Mouse (Mus musculus): ENCODE data around the gene Ercc5. TPM values are rescaled to one million over a fixed set of nuclear protein-coding genes. Genes with fewer than 3 reads are reported as not detected.

Ercc5 gene
- polyA plus RNA-seq, 1 experiment from 2014 or later: 24.1 TPM

- Histone ChIP-seq H3K36me3 (replicated peaks) (no peaks in the 10 kb centered on the region), H3K9me3 (no peaks in the 10 kb centered on the region), H3K27ac (no peak overlapping the region), H3K27me3 (ENCODE audit: poor library complexity, severe bottlenecking) (peaks cover 20% of the 10 kb centered on the region), H3K4me1 (peaks cover 8% of the 10 kb centered on the region; the same call in 1 of the 2 replicates), H3K4me3 (no peak overlapping the region)
- 92% methylated on average over 15 of the region's 15 CpGs for WGBS
- no peak for DNase-seq (ENCODE audit: extremely low spot score, low spot score)
Observed at GRCm38 (mm10) chr1:44202876-44203275, 55.3 kb downstream of the Ercc5 start.

DNA sequence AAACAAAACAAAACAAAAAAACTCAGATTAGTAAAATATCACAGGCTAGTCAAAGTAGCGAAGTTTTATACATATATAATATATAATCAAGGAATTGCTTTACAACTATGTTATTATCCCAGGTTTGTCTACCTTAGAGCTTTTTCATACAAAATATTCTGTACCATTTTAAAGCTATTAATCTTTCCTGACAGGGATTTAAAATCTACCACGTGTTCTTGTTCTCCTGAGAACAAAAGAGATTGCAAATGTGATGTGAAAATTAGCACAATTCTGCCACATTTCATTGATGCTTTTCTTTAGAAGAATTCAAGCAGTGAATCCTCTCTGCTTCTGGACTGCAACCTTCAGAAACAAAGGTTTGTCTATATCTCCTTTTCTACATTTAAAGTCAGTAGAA lies 66.9 kb downstream of the Ercc5 start:
- Histone ChIP-seq H3K27ac (no peak overlapping the region), H3K36me3 (replicated peaks) (no peaks in the 10 kb centered on the region), H3K9me3 (no peaks in the 10 kb centered on the region), H3K27me3 (ENCODE audit: poor library complexity, severe bottlenecking) (no peaks in the 10 kb centered on the region), H3K4me1 (no peaks in the 10 kb centered on the region), H3K4me3 (no peak overlapping the region)
- WGBS: 63% methylated on average over 2 of the region's 2 CpGs
- DNase-seq (ENCODE audit: extremely low spot score, low spot score): no peak

DNA sequence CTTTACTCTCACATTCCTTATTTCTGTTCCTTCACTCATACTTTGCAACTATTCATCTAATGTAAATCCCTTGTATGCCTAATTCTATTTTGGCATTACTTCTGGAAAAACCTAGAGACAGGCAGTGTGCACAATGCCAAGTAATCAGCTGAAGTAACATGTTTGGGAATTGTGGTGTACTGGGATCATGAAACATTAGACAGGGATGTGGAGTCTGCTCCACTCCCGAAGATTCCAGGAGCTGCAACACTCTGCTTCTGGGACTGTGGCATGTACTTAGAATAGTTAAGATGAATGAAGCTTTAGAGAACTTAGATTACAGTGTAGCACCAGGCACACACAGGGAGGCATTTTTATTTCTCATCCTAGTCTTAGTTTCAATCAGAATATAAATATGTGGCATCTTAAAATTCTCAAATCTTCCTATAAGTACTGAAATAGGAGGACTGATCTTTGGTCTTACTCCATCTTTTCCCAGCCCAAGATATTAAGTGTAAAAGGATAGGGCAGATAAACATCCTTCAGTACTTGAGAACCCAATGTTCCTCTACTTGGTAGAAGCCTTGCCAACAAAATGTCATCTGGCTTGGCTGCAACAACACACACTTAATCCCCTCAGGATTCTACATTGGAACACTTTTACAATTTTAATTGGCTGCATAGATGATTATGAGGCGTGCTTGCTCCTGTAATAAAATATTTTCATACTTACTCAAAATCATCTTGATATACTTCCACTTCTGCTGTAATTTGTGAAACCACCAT lies 69.0 kb downstream of the Ercc5 start:
- no peaks in the 10 kb centered on the region for H3K9me3 ChIP-seq
- no peak overlapping the region for H3K4me3 ChIP-seq
- no peaks in the 10 kb centered on the region for H3K36me3 ChIP-seq (replicated peaks)
- WGBS: 81% methylated on average over 2 of the region's 2 CpGs
- H3K27me3 ChIP-seq (ENCODE audit: poor library complexity, severe bottlenecking): no peaks in the 10 kb centered on the region
- H3K4me1 ChIP-seq: no peaks in the 10 kb centered on the region
- DNase-seq (ENCODE audit: extremely low spot score, low spot score): no peak
- H3K27ac ChIP-seq: no peak overlapping the region

- H3K9me3 ChIP-seq: no peaks in the 10 kb centered on the region
- H3K36me3 ChIP-seq (replicated peaks): no peaks in the 10 kb centered on the region
- H3K4me3 ChIP-seq: no peak overlapping the region
- WGBS: 88% methylated on average over 2 of the region's 2 CpGs
- no peaks in the 10 kb centered on the region for H3K4me1 ChIP-seq
- no peak for DNase-seq (ENCODE audit: extremely low spot score, low spot score)
- no peaks in the 10 kb centered on the region for H3K27me3 ChIP-seq (ENCODE audit: poor library complexity, severe bottlenecking)
- H3K27ac ChIP-seq: no peak overlapping the region
Observed at GRCm38 (mm10) chr1:44217118-44217517, 69.6 kb downstream of the Ercc5 start.

DNA sequence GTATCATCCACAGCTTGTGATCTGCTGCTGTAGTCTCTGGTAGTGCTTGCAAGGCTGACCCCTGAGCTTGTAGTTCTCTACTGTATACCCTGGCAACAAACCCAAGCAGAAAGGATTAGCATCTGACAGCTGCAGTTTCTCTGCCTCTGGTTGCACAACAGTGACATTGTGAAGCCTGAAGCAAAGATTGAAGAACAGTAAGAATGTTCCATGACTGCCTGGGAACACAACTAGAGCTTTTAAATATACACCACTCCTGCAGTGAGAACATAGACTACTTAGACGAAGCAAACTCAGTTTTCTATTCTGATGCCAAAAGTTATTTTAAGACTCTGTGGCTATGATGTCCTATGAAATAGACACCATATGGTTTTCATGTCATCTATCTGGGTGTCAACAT lies 71.3 kb downstream of the Ercc5 start, which contains the start of gene Mettl21e:
Mettl21e (minus strand) TSS at position 86 of the 400 bp plus-strand sequence.
- H3K27ac ChIP-seq: no peak within 1 kb of the TSS
- 84% methylated on average over 1 of the region's 1 CpGs for WGBS
- no peaks in the 10 kb centered on the region for H3K4me1 ChIP-seq
- no peak within 1 kb of the TSS for H3K4me3 ChIP-seq
- no peak for DNase-seq (ENCODE audit: extremely low spot score, low spot score)
- H3K36me3 ChIP-seq (replicated peaks): no peaks in the 10 kb centered on the region
- no peaks in the 10 kb centered on the region for H3K9me3 ChIP-seq
- no peaks in the 10 kb centered on the region for H3K27me3 ChIP-seq (ENCODE audit: poor library complexity, severe bottlenecking)

- Histone ChIP-seq H3K36me3 (replicated peaks) (no peaks in the 10 kb centered on the region), H3K4me1 (no peaks in the 10 kb centered on the region), H3K4me3 (no peak overlapping the region), H3K27ac (no peak overlapping the region), H3K9me3 (no peaks in the 10 kb centered on the region), H3K27me3 (ENCODE audit: poor library complexity, severe bottlenecking) (no peaks in the 10 kb centered on the region)
- 58% methylated on average over 2 of the region's 2 CpGs for WGBS
- DNase-seq (ENCODE audit: extremely low spot score, low spot score): no peak
Observed at GRCm38 (mm10) chr1:44229044-44229443, 81.5 kb downstream of the Ercc5 start.

Other genes with a start within 250 kb of the Ercc5 start
- 68.9 and 74.9 TPM in 2 replicates for gene Tpp2, start 214.1 kb upstream of the Ercc5 start, polyA plus RNA-seq (2016; fragmentation: Nextera tagmentation; extraction: Ambion mirVana)
- 0.34 and 0.55 TPM in 2 replicates for gene Mettl21c, start 127.7 kb upstream of the Ercc5 start, polyA plus RNA-seq (2016; fragmentation: Nextera tagmentation; extraction: Ambion mirVana)
- gene Gm8251, start 85.8 kb upstream of the Ercc5 start, polyA plus RNA-seq (2016; fragmentation: Nextera tagmentation; extraction: Ambion mirVana): 0.15 and 0.19 TPM in 2 replicates
- gene Tex30, start 45.3 kb upstream of the Ercc5 start, polyA plus RNA-seq (2016; fragmentation: Nextera tagmentation; extraction: Ambion mirVana): 115 and 124 TPM in 2 replicates
- gene Kdelc1, start 28.9 kb upstream of the Ercc5 start, polyA plus RNA-seq (2016; fragmentation: Nextera tagmentation; extraction: Ambion mirVana): 69.3 and 70.1 TPM in 2 replicates
- 26.6 and 27.4 TPM in 2 replicates for gene Bivm, start 28.8 kb upstream of the Ercc5 start, polyA plus RNA-seq (2016; fragmentation: Nextera tagmentation; extraction: Ambion mirVana)
- not detected in 2 replicates for gene Mettl21e, start 71.2 kb downstream of the Ercc5 start, polyA plus RNA-seq (2016; fragmentation: Nextera tagmentation; extraction: Ambion mirVana)